Mouse (Mus musculus): ENCODE data around the gene Map2k2. TPM values are rescaled to one million over a fixed set of nuclear protein-coding genes. Genes with fewer than 3 reads are reported as not detected.

Gene Map2k2
- polyA plus RNA-seq, 2 experiments: 60.3 to 90.0 TPM

- peak within 1 kb of the TSS; percentile 98 for H3K9ac ChIP-seq (replicated peaks)
- ATAC-seq (ENCODE audit: insufficient read depth) (peak; percentile 75), DNase-seq (ENCODE audit: low read depth in 3 of 3, low spot score in 3 of 3) (peak; percentile 94 to 95 (median 95))
- WGBS (ENCODE audit: insufficient replicate concordance): under 1% methylated on average over 77 of the region's 77 CpGs
- 0 out of 2 replicates have a peak, but pooled peaks have one; percentile 6 for TF ChIP-seq CTCF (IDR thresholded peaks at IDR 0.05; ENCODE audit: low read depth)
- peak; percentile 24 for TF ChIP-seq EP300 (IDR thresholded peaks at IDR 0.05; ENCODE audit: low read depth)
- no peaks in the 10 kb centered on the region for H3K9me3 ChIP-seq (ENCODE audit: control insufficient read depth, low read length)
- peaks cover 46% of the 10 kb centered on the region for H3K36me3 ChIP-seq (replicated peaks; ENCODE audit: control insufficient read depth, insufficient read depth, low read depth)
- peak within 1 kb of the TSS; percentile 94 to 95 for H3K4me3 ChIP-seq (ENCODE audit: insufficient read depth in 1 of 2, low read depth in 2 of 2, low read length in 2 of 2)
- H3K27ac ChIP-seq: peak within 1 kb of the TSS; percentile 82
- no peaks in the 10 kb centered on the region for H3K27me3 ChIP-seq (ENCODE audit: control insufficient read depth, insufficient read depth, low read length)
- H3K4me2 ChIP-seq (ENCODE audit: low read depth): peak within 1 kb of the TSS; percentile 89
- peaks cover 5 to 19% of the 10 kb centered on the region in 2 experiments for H3K4me1 ChIP-seq (replicated peaks; ENCODE audit: control insufficient read depth in 2 of 2, insufficient read depth in 2 of 2, low read length in 1 of 2)
These were observed 71.0 kb downstream of the Map2k2 start, which contains the start of gene Eef2 for GRCm38 (mm10) chr10:81176466-81177271. Gene Eef2, plus strand, starts transcription at chr10:81176631.

- Histone ChIP-seq H3K27me3 (ENCODE audit: control insufficient read depth, insufficient read depth, low read length) (no peaks in the 10 kb centered on the region), H3K9me3 (ENCODE audit: control insufficient read depth, low read length) (no peaks in the 10 kb centered on the region), H3K9ac (replicated peaks) (peak overlapping the region; percentile 98), H3K27ac (peak overlapping the region; percentile 82), H3K4me1 (replicated peaks; ENCODE audit: control insufficient read depth in 2 of 2, insufficient read depth in 2 of 2, low read length in 1 of 2) (peaks cover 5 to 19% of the 10 kb centered on the region in 2 experiments), H3K4me2 (ENCODE audit: low read depth) (peak overlapping the region; percentile 89), H3K4me3 (ENCODE audit: insufficient read depth in 1 of 2, low read depth in 2 of 2, low read length in 2 of 2) (peak overlapping the region; percentile 94 to 95), H3K36me3 (replicated peaks; ENCODE audit: control insufficient read depth, insufficient read depth, low read depth) (peaks cover 52% of the 10 kb centered on the region)
- no peak for DNase-seq (ENCODE audit: low read depth in 3 of 3, low spot score in 3 of 3)
- WGBS (ENCODE audit: insufficient replicate concordance): 2% methylated on average over 16 of the region's 16 CpGs
- TF ChIP-seq CTCF (IDR thresholded peaks at IDR 0.05; ENCODE audit: low read depth): no peak
- no peak for TF ChIP-seq EP300 (IDR thresholded peaks at IDR 0.05; ENCODE audit: low read depth)
- ATAC-seq (ENCODE audit: insufficient read depth): no peak
These were observed 71.8 kb downstream of the Map2k2 start for GRCm38 (mm10) chr10:81177491-81177925.

- WGBS (ENCODE audit: insufficient replicate concordance): 49% methylated on average over 14 of the region's 14 CpGs
- Histone ChIP-seq H3K9me3 (ENCODE audit: control insufficient read depth, low read length) (no peaks in the 10 kb centered on the region), H3K4me2 (ENCODE audit: low read depth) (peak overlapping the region; percentile 89), H3K27me3 (ENCODE audit: control insufficient read depth, insufficient read depth, low read length) (no peaks in the 10 kb centered on the region), H3K36me3 (replicated peaks; ENCODE audit: control insufficient read depth, insufficient read depth, low read depth) (peaks cover 52% of the 10 kb centered on the region), H3K27ac (peak overlapping the region; percentile 82), H3K4me3 (ENCODE audit: insufficient read depth in 1 of 2, low read depth in 2 of 2, low read length in 2 of 2) (peak overlapping the region; percentile 94 to 95), H3K4me1 (replicated peaks; ENCODE audit: control insufficient read depth in 2 of 2, insufficient read depth in 2 of 2, low read length in 1 of 2) (peaks cover 5 to 19% of the 10 kb centered on the region in 2 experiments), H3K9ac (replicated peaks) (peak overlapping the region; percentile 98)
- ATAC-seq (ENCODE audit: insufficient read depth) (no peak), DNase-seq (ENCODE audit: low read depth in 3 of 3, low spot score in 3 of 3) (no peak)
- TF ChIP-seq CTCF (IDR thresholded peaks at IDR 0.05; ENCODE audit: low read depth) (0 out of 2 replicates have a peak, but pooled peaks have one; percentile 6), EP300 (IDR thresholded peaks at IDR 0.05; ENCODE audit: low read depth) (no peak)
These were observed 72.4 kb downstream of the Map2k2 start for GRCm38 (mm10) chr10:81177958-81178712.

- H3K27me3 ChIP-seq (ENCODE audit: control insufficient read depth, insufficient read depth, low read length): no peaks in the 10 kb centered on the region
- 90% methylated on average over 11 of the region's 11 CpGs for WGBS (ENCODE audit: insufficient replicate concordance)
- H3K36me3 ChIP-seq (replicated peaks; ENCODE audit: control insufficient read depth, insufficient read depth, low read depth): peaks cover 52% of the 10 kb centered on the region
- H3K27ac ChIP-seq: no peak overlapping the region; the same call in 1 of the 2 replicates
- H3K9ac ChIP-seq (replicated peaks): no peak overlapping the region
- DNase-seq (ENCODE audit: low read depth in 3 of 3, low spot score in 3 of 3): no peak
- no peaks in the 10 kb centered on the region for H3K9me3 ChIP-seq (ENCODE audit: control insufficient read depth, low read length)
- peaks cover 7 to 18% of the 10 kb centered on the region in 2 experiments for H3K4me1 ChIP-seq (replicated peaks; ENCODE audit: control insufficient read depth in 2 of 2, insufficient read depth in 2 of 2, low read length in 1 of 2)
- ATAC-seq (ENCODE audit: insufficient read depth): no peak
- H3K4me2 ChIP-seq (ENCODE audit: low read depth): peak overlapping the region; percentile 89; the same call in 1 of the 2 replicates
- TF ChIP-seq CTCF (IDR thresholded peaks at IDR 0.05; ENCODE audit: low read depth): no peak
- TF ChIP-seq EP300 (IDR thresholded peaks at IDR 0.05; ENCODE audit: low read depth): no peak
- H3K4me3 ChIP-seq (ENCODE audit: insufficient read depth in 1 of 2, low read depth in 2 of 2, low read length in 2 of 2): no peak overlapping the region
These were observed 73.2 kb downstream of the Map2k2 start for GRCm38 (mm10) chr10:81178927-81179326.

Data from liver, embryonic 14.5 days (tissue).